Mouse (Mus musculus) thymus, adult 2 months (tissue): ENCODE data around the gene Olfr215. TPM values are rescaled to one million over a fixed set of nuclear protein-coding genes. Genes with fewer than 3 reads are reported as not detected.
"Not testable (repeated sequence)": the region's sequence is repeated elsewhere in the genome, so short reads cannot be mapped to it uniquely, and the experiment has no call there.

Experiments
- DNase-seq: peaks from one replicate; pipeline ENCODE4 v3.0.0; 2021
- H3K27ac ChIP-seq: fragments of 200-500 bp; 2 replicates; pipeline ENCODE4 v1.5.1; 2012; ENCODE audit warnings: low read length, control low read depth; ENCODE audit not compliant: control insufficient read depth, insufficient read depth
- H3K27me3 ChIP-seq: fragments of 200-500 bp; 2 replicates; pipeline ENCODE4 v1.6.1; 2012; ENCODE audit warnings: mild to moderate bottlenecking, low read length, moderate library complexity, mixed read lengths; ENCODE audit not compliant: control insufficient read depth, insufficient read depth
- H3K36me3 ChIP-seq: fragments of 200-500 bp; 2 replicates; pipeline ENCODE4 v1.6.1; 2012; ENCODE audit warnings: mild to moderate bottlenecking, low read length, moderate library complexity; ENCODE audit not compliant: control insufficient read depth, insufficient read depth
- H3K4me1 ChIP-seq: fragments of 200-500 bp; replicated peaks from 2 replicates; pipeline ENCODE4 v1.6.1; 2012; ENCODE audit warnings: low read length; ENCODE audit not compliant: control insufficient read depth, insufficient read depth
- H3K4me3 ChIP-seq: fragments of 200-500 bp; 2 replicates; pipeline ENCODE4 v1.5.1; 2012; ENCODE audit warnings: mild to moderate bottlenecking, low read length, control low read depth, moderate library complexity; ENCODE audit not compliant: control insufficient read depth, insufficient read depth
- CTCF ChIP-seq: fragments of 200-500 bp; IDR thresholded peaks from 2 replicates; pipeline ENCODE4 v1.5.1; 2012; ENCODE audit warnings: mild to moderate bottlenecking, control low read depth, low read length, moderate library complexity, borderline replicate concordance; ENCODE audit not compliant: control insufficient read depth, poor library complexity, insufficient read depth; ENCODE audit errors: extremely low read depth
- POLR2A ChIP-seq: fragments of 200-500 bp; IDR thresholded peaks from 2 replicates; pipeline ENCODE4 v1.6.1; 2012; ENCODE audit warnings: mild to moderate bottlenecking, low read length, control low read depth, moderate library complexity; ENCODE audit not compliant: control insufficient read depth, poor library complexity, insufficient read depth; ENCODE audit errors: extremely low read depth
- WGBS: fragments of 180-500 bp; shearing (Covaris S2); methylation state at CpG from one replicate; pipeline ENCODE4 v1.1.7; 2018; 5-methylcytosine and 5-hydroxymethylcytosine counted together
- polyA plus RNA-seq: library from polyadenylated mRNA; depleted of rRNA; stranded (reverse); fragments of >200 nt; gene quantifications from 2 replicates; pipeline ENCODE4 v1.2.3, GENCODE M21; 2012; rRNA removed

Gene Olfr215
- polyA plus RNA-seq = not detected in 2 replicates

- no peak for DNase-seq
- Histone ChIP-seq H3K4me1 (no peaks in the 10 kb centered on the region), H3K27ac (no peak within 1 kb of the TSS), H3K4me3 (no peak within 1 kb of the TSS), H3K27me3 (no peaks in the 10 kb centered on the region), H3K36me3 (no peaks in the 10 kb centered on the region)
- TF ChIP-seq POLR2A (no peak), CTCF (no peak)
- WGBS = 84% methylated on average over 4 of the region's 4 CpGs
Observed at GRCm38 (mm10) chr6:116584095-116584494, at the start of gene Olfr215. Gene Olfr215 (minus strand): TSS chr6:116584195.

- Histone ChIP-seq H3K36me3 (no peaks in the 10 kb centered on the region), H3K4me1 (peaks cover 15% of the 10 kb centered on the region), H3K27me3 (no peaks in the 10 kb centered on the region), H3K4me3 (no peak overlapping the region), H3K27ac (no peak overlapping the region)
- TF ChIP-seq POLR2A = no peak
- 52% methylated on average over 1 of the region's 1 CpGs for WGBS
- DNase-seq = peak; percentile 78
Observed at GRCm38 (mm10) chr6:116632129-116632528, 48.1 kb upstream of the Olfr215 start.

- H3K27me3 ChIP-seq = no peaks in the 10 kb centered on the region
- no peak overlapping the region for H3K27ac ChIP-seq
- H3K4me1 ChIP-seq = peaks cover 15% of the 10 kb centered on the region
- TF ChIP-seq POLR2A (no peak), CTCF (no peak)
- WGBS = 94% methylated on average over 10 of the region's 10 CpGs
- H3K4me3 ChIP-seq = no peak overlapping the region
- H3K36me3 ChIP-seq = no peaks in the 10 kb centered on the region
- no peak for DNase-seq
Observed at GRCm38 (mm10) chr6:116629766-116630165, 45.8 kb upstream of the Olfr215 start.

GRCm38 (mm10) chr6:116628539-116629171, 44.7 kb upstream of the Olfr215 start, which contains the start of gene Zfp422:
Gene Zfp422 (minus strand): TSS chr6:116628999.
- under 1% methylated on average over 56 of the region's 56 CpGs for WGBS
- Histone ChIP-seq H3K4me3 (peak within 1 kb of the TSS; percentile 96), H3K27ac (peak within 1 kb of the TSS; percentile 43; the same call in 1 of the 2 replicates), H3K4me1 (peaks cover 15% of the 10 kb centered on the region), H3K36me3 (peaks cover 3% of the 10 kb centered on the region; the same call in 1 of the 2 replicates), H3K27me3 (no peaks in the 10 kb centered on the region)
- TF ChIP-seq CTCF (no peak), POLR2A (peak; percentile 88)
- DNase-seq = peak; percentile 81

GRCm38 (mm10) chr6:116628095-116628494, 44.1 kb upstream of the Olfr215 start:
- Histone ChIP-seq H3K4me3 (peak overlapping the region; percentile 96), H3K36me3 (peaks cover 3% of the 10 kb centered on the region; the same call in 1 of the 2 replicates), H3K27ac (peak overlapping the region; percentile 7; the same call in 1 of the 2 replicates), H3K27me3 (no peaks in the 10 kb centered on the region), H3K4me1 (peaks cover 15% of the 10 kb centered on the region)
- DNase-seq = no peak
- WGBS = 6% methylated on average over 9 of the region's 9 CpGs
- TF ChIP-seq CTCF (no peak), POLR2A (no peak)

GRCm38 (mm10) chr6:116626417-116626816, 42.4 kb upstream of the Olfr215 start:
- H3K4me3 ChIP-seq, H3K36me3 ChIP-seq, H3K27me3 ChIP-seq, H3K27ac ChIP-seq, DNase-seq: not testable (repeated sequence)
- H3K4me1 ChIP-seq = peaks cover 18% of the 10 kb centered on the region
- WGBS = 98% methylated on average over 9 of the region's 9 CpGs

GRCm38 (mm10) chr6:116621318-116622023, 37.5 kb upstream of the Olfr215 start:
- Histone ChIP-seq H3K27ac (no peak overlapping the region), H3K36me3 (peaks cover 3% of the 10 kb centered on the region; the same call in 1 of the 2 replicates), H3K4me1 (peaks cover 6% of the 10 kb centered on the region; the same call in 1 of the 2 replicates), H3K27me3 (no peaks in the 10 kb centered on the region), H3K4me3 (no peak overlapping the region)
- no peak for TF ChIP-seq POLR2A
- no peak for TF ChIP-seq CTCF
- DNase-seq = no peak
- 28% methylated on average over 8 of the region's 8 CpGs for WGBS
